Mouse (Mus musculus) C2C12 (cell line): ENCODE results near the gene Spag7.

Experiments
- CEBPB ChIP-seq: IDR thresholded peaks from one replicate; pipeline ENCODE4 v1.6.1; 2011; ENCODE audit warnings: low read depth, mild to moderate bottlenecking, control low read depth, moderate library complexity
- CTCF ChIP-seq: IDR thresholded peaks from one replicate; pipeline ENCODE4 v1.5.1; 2011; ENCODE audit not compliant: control insufficient read depth, insufficient read depth, insufficient read length
- FOSL1 ChIP-seq: IDR thresholded peaks from one replicate; pipeline ENCODE4 v1.8.0; 2011; ENCODE audit warnings: mild to moderate bottlenecking, low read length; ENCODE audit not compliant: poor library complexity, insufficient read depth, severe bottlenecking
- MAX ChIP-seq: IDR thresholded peaks from one replicate; pipeline ENCODE4 v1.6.1; 2011; ENCODE audit warnings: mild to moderate bottlenecking, control low read depth
- MYOD1 ChIP-seq: IDR thresholded peaks from one replicate; pipeline ENCODE4 v1.6.1; 2011; ENCODE audit warnings: low read depth; ENCODE audit not compliant: control insufficient read depth, insufficient read length
- MYOG ChIP-seq: IDR thresholded peaks from one replicate; pipeline ENCODE4 v1.6.1; 2011; ENCODE audit not compliant: control insufficient read depth, insufficient read length; ENCODE audit errors: extremely low read depth
- USF1 ChIP-seq: IDR thresholded peaks from one replicate; pipeline ENCODE4 v1.6.1; 2011; ENCODE audit warnings: low read depth, mild to moderate bottlenecking, control low read depth, moderate library complexity

- TF ChIP-seq CTCF, result no peak
- no peak for TF ChIP-seq CEBPB
- no peak for TF ChIP-seq MAX
- TF ChIP-seq USF1, result no peak
- TF ChIP-seq MYOD1, result no peak
- TF ChIP-seq MYOG, result no peak
- TF ChIP-seq FOSL1, result no peak
Measured at GRCm38 (mm10) chr11:70701221-70701955, 32.2 kb upstream of the Spag7 start.
